Mouse (Mus musculus): Measurements from ENCODE around the gene D030056L22Rik.

Gene D030056L22Rik

GRCm38 (mm10) chr19:18731077-18731476 lies 18.1 kb downstream of the D030056L22Rik start:
- DNase-seq (ENCODE audit: low read depth, low spot score) = no peak

- no peak for DNase-seq (ENCODE audit: low read depth, low spot score)
Measured at GRCm38 (mm10) chr19:18735901-18736300, 22.9 kb downstream of the D030056L22Rik start.

- no peak for DNase-seq (ENCODE audit: low read depth, low spot score)
Measured at GRCm38 (mm10) chr19:18739146-18739545, 26.2 kb downstream of the D030056L22Rik start.

- DNase-seq (ENCODE audit: low read depth, low spot score) = no peak
Measured at GRCm38 (mm10) chr19:18743946-18744345, 31.0 kb downstream of the D030056L22Rik start.

GRCm38 (mm10) chr19:18746576-18747340 lies 33.8 kb downstream of the D030056L22Rik start:
- DNase-seq (ENCODE audit: low read depth, low spot score) = no peak

- DNase-seq (ENCODE audit: low read depth, low spot score) = no peak
Measured at GRCm38 (mm10) chr19:18747379-18747778, 34.4 kb downstream of the D030056L22Rik start.

- DNase-seq (ENCODE audit: low read depth, low spot score) = no peak
Measured at GRCm38 (mm10) chr19:18749598-18750339, 36.8 kb downstream of the D030056L22Rik start, which contains the start of gene Trpm6. Gene Trpm6 (plus strand): TSS chr19:18749983.

- DNase-seq (ENCODE audit: low read depth, low spot score) = no peak
Measured at GRCm38 (mm10) chr19:18757191-18757590, 44.2 kb downstream of the D030056L22Rik start.

- DNase-seq (ENCODE audit: low read depth, low spot score) = no peak
Measured at GRCm38 (mm10) chr19:18757706-18758105, 44.7 kb downstream of the D030056L22Rik start.

- no peak for DNase-seq (ENCODE audit: low read depth, low spot score)
Measured at GRCm38 (mm10) chr19:18758269-18758668, 45.3 kb downstream of the D030056L22Rik start.

GRCm38 (mm10) chr19:18758916-18759315 lies 45.9 kb downstream of the D030056L22Rik start:
- no peak for DNase-seq (ENCODE audit: low read depth, low spot score)

GRCm38 (mm10) chr19:18766399-18766798 lies 53.4 kb downstream of the D030056L22Rik start:
- no peak for DNase-seq (ENCODE audit: low read depth, low spot score)
